ENCODE assay signal across 9 mouse cellular contexts in genomic region chr2:167230554-167230953, GRCm38 (mm10). TPM values are rescaled to one million over a fixed set of nuclear protein-coding genes. Genes with fewer than 3 reads are reported as not detected.
A peak's percentile ranks its signal among the peaks of the same experiment; 100 is the strongest.
DNase-seq lines count a peak whose midpoint lies in the region; ATAC-seq and TF ChIP-seq lines count a peak whose summit lies in the region.
"Had no signal": no experiment of that assay in that cellular context is flagged by ENCODE, and none has a peak within 500 bp of the region (broad histone marks: within the 10 kb centered on the region; RNA-seq: fewer than 3 reads in every experiment).

No protein-coding gene starts in this region.

- TF ChIP-seq EP300 in heart, postnatal 0 days (IDR thresholded peaks at IDR 0.05; ENCODE audit: low read depth), result no peak

- peak; percentile 31; the same call in 1 of the 2 replicates for ATAC-seq in heart, postnatal 0 days (ENCODE audit: insufficient read depth, low read depth)
- ATAC-seq in embryonic facial prominence, embryonic 14.5 days (ENCODE audit: low read depth), result no peak
- ATAC-seq in frontal cortex, adult (ENCODE audit: low TSS enrichment), result no peak
- ATAC-seq: hindbrain, embryonic 16.5 days had no signal

- no peak for DNase-seq in heart, postnatal 0 days (ENCODE audit: low spot score)
- DNase-seq in heart, adult 8-10 months (ENCODE audit: low spot score), result no peak
- peak; percentile 65 for DNase-seq in MEL-GATA-1-ER (ENCODE audit: extremely low read depth, low read depth)
- no peak for DNase-seq in embryonic facial prominence, embryonic 14.5 days (ENCODE audit: low spot score)
- DNase-seq in lung, postnatal 4 days, result peak; percentile 41
- DNase-seq in layer of hippocampus, adult 9-10 months (ENCODE audit: low spot score), result no peak
- no peak for DNase-seq in gastrocnemius, postnatal 36 days

- intact Hi-C loops in gastrocnemius, postnatal 36 days (cut with DNase I), result no loop called here

- no peak overlapping the region for H3K27ac ChIP-seq in heart, postnatal 0 days (ENCODE audit: low read depth)
- no peak overlapping the region for H3K27ac ChIP-seq in embryonic facial prominence, embryonic 14.5 days (replicated peaks; ENCODE audit: low read depth, low read length)

- no peaks in the 10 kb centered on the region for H3K36me3 ChIP-seq in heart, postnatal 0 days (replicated peaks; ENCODE audit: control insufficient read depth, insufficient read depth, low read length)
- no peaks in the 10 kb centered on the region for H3K36me3 ChIP-seq in embryonic facial prominence, embryonic 14.5 days (ENCODE audit: control insufficient read depth, insufficient read depth, low read length)

- 17% methylated on average over 15 of the region's 15 CpGs for WGBS in heart, postnatal 0 days
- 17% methylated on average over 15 of the region's 15 CpGs for WGBS in embryonic facial prominence, embryonic 14.5 days

- H3K4me2 ChIP-seq in heart, postnatal 0 days (ENCODE audit: low read depth, low read length), result peak overlapping the region; percentile 12; the same call in 1 of the 2 replicates
- peak overlapping the region; percentile 27; the same call in 1 of the 2 replicates for H3K4me2 ChIP-seq in embryonic facial prominence, embryonic 14.5 days (ENCODE audit: low read depth, low read length)

- H3K9me3 ChIP-seq in heart, postnatal 0 days (replicated peaks; ENCODE audit: control insufficient read depth, low read length), result no peaks in the 10 kb centered on the region
- H3K9me3 ChIP-seq in embryonic facial prominence, embryonic 14.5 days (ENCODE audit: control insufficient read depth, low read length), result no peaks in the 10 kb centered on the region

- H3K9ac ChIP-seq in heart, postnatal 0 days (replicated peaks; ENCODE audit: low read depth, low read length), result no peak overlapping the region
- H3K9ac ChIP-seq in embryonic facial prominence, embryonic 14.5 days (ENCODE audit: low read depth, low read length), result no peak overlapping the region

- H3K27me3 ChIP-seq in heart, postnatal 0 days (ENCODE audit: control insufficient read depth, insufficient read depth, low read length), result no peaks in the 10 kb centered on the region
- no peaks in the 10 kb centered on the region for H3K27me3 ChIP-seq in embryonic facial prominence, embryonic 14.5 days (replicated peaks; ENCODE audit: control insufficient read depth, insufficient read depth, low read length)

- TF ChIP-seq CTCF in heart, postnatal 0 days (IDR thresholded peaks at IDR 0.05; ENCODE audit: low read depth), result no peak

- 0 out of 2 replicates have a peak, but pooled peaks cover 9% of the 10 kb centered on the region for H3K4me1 ChIP-seq in heart, postnatal 0 days (ENCODE audit: control insufficient read depth, insufficient read depth)
- peaks cover 16% of the 10 kb centered on the region; the same call in 1 of the 2 replicates for H3K4me1 ChIP-seq in embryonic facial prominence, embryonic 14.5 days (ENCODE audit: control insufficient read depth, insufficient read depth, low read length)

- H3K4me3 ChIP-seq in heart, postnatal 0 days (ENCODE audit: low read depth, low read length), result no peak overlapping the region
- H3K4me3 ChIP-seq in embryonic facial prominence, embryonic 14.5 days (ENCODE audit: low read depth, low read length), result no peak overlapping the region

RNA-seq across cellular contexts. Expression of gene Ptgis, which starts 9.8 kb away (rescaled TPM):
- total RNA-seq in heart, postnatal 0 days (2014; rRNA removed; ENCODE audit: low replicate concordance), result 38.6 and 60.0 TPM in 2 replicates
- polyA plus RNA-seq in heart, postnatal 0 days (2015; fragmentation: Nextera tagmentation; extraction: Ambion mirVana), result 20.8 and 22.6 TPM in 2 replicates
- 10 to 100 TPM; 14.5 to 23.5 (median 16.9) TPM for total RNA-seq in heart, adult 8-10 months (2022)
- polyA plus RNA-seq in embryonic facial prominence, embryonic 14.5 days (2014; fragmentation: Nextera tagmentation; extraction: Ambion mirVana), result 37.6 and 38.3 TPM in 2 replicates
- 1 to 10 TPM; 3.4 to 3.7 TPM for total RNA-seq in gastrocnemius, postnatal 36 days (2021)

RNA-seq across cellular contexts. Expression of gene Kcnb1, which starts 40.6 kb away (rescaled TPM):
- total RNA-seq in heart, postnatal 0 days (2014; rRNA removed; ENCODE audit: low replicate concordance), result 4.8 and 7.1 TPM in 2 replicates
- polyA plus RNA-seq in heart, postnatal 0 days (2015; fragmentation: Nextera tagmentation; extraction: Ambion mirVana), result 1.7 TPM in 2 replicates
- total RNA-seq in heart, adult 8-10 months (2022), result 10 to 100 TPM; 33.9 to 43.8 (median 38.8) TPM
- 1.7 and 2.1 TPM in 2 replicates for polyA plus RNA-seq in embryonic facial prominence, embryonic 14.5 days (2014; fragmentation: Nextera tagmentation; extraction: Ambion mirVana)
- total RNA-seq in gastrocnemius, postnatal 36 days (2021), result 10 to 100 TPM; 23.3 to 28.2 TPM

Comparison
In these comparisons a context has a peak if more than half of its experiments do, and no peak if none do; other contexts are left out.
1. DNase-seq: peak in MEL-GATA-1-ER (single experiment) and lung, postnatal 4 days (2 of 2); none in heart, postnatal 0 days (single experiment), heart, adult 8-10 months (single experiment), embryonic facial prominence, embryonic 14.5 days (single experiment), layer of hippocampus, adult 9-10 months (single experiment) and gastrocnemius, postnatal 36 days (0 of 2).